Mouse (Mus musculus) G1E-ER4 (cell line): ENCODE data around the gene Cul4b. TPM values are rescaled to one million over a fixed set of nuclear protein-coding genes. Genes with fewer than 3 reads are reported as not detected.
A peak's percentile ranks its signal among the peaks of the same experiment; 100 is the strongest.

ENCODE experiments used
- GATA1 ChIP-seq: IDR thresholded peaks from one replicate; pipeline ENCODE4 v1.8.0; 2012; ENCODE audit warnings: low read length, inconsistent platforms
- polyA plus RNA-seq: library from polyadenylated mRNA; stranded (reverse); fragments of >175 nt; gene quantifications from 2 replicates; pipeline ENCODE4 v1.2.3, GENCODE M21; 2012

Cul4b gene
- polyA plus RNA-seq: 7.6 and 9.9 TPM in 2 replicates

DNA sequence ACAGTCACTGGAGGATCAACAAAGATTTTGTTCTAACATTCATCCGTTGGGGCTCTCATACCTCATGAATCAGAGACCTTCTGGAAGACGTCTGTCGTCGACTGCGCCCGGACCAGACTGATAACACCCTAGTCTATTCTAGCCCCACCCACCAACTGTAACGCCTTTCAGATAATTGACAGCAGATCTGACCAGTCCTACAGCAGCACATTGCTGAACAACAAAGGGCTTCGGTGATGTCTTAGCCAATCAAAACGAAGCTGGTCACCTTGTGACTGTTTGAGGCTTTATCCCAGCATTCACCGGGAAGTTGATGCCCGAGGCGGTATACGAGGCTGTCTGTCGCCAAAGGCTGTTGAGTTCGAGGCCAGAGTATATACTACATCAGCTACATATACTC lies at the start of gene Cul4b:
Gene Cul4b (minus strand): TSS at position 119 of the 400 bp plus-strand sequence.
- no peak for TF ChIP-seq GATA1

- no peak for TF ChIP-seq GATA1
Measured at GRCm38 (mm10) chrX:38600995-38601369, 25.0 kb upstream of the Cul4b start.

GRCm38 (mm10) chrX:38600177-38600994 lies 24.4 kb upstream of the Cul4b start, which contains the start of gene Mcts1:
Gene Mcts1 (plus strand): TSS chrX:38600578.
- TF ChIP-seq GATA1: no peak

- no peak for TF ChIP-seq GATA1
Measured at GRCm38 (mm10) chrX:38593180-38593889, 17.3 kb upstream of the Cul4b start.

GRCm38 (mm10) chrX:38591749-38592148 lies 15.8 kb upstream of the Cul4b start:
- peak; percentile 81 for TF ChIP-seq GATA1

DNA sequence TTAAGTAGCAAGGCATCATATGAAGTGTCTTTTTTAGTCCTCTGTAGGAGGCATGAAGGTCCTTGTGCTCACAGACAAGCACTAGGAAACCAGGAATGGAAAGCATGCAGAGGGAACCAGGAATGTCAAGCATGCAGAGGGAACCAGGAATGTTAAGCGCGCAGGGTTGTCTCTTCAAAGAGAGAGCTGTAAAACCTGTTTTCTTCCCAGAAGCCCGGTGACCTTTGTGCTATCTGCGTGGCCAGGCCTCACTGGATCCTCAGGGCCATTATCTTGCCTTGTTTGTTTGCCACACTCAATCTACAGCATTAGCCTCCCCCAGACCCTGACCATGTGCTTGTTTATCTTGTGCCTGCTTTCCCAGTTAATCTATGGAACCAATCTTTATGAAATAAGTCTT lies 13.8 kb upstream of the Cul4b start:
- TF ChIP-seq GATA1: no peak

GRCm38 (mm10) chrX:38583261-38583660 lies 7.3 kb upstream of the Cul4b start:
- TF ChIP-seq GATA1: no peak

DNA sequence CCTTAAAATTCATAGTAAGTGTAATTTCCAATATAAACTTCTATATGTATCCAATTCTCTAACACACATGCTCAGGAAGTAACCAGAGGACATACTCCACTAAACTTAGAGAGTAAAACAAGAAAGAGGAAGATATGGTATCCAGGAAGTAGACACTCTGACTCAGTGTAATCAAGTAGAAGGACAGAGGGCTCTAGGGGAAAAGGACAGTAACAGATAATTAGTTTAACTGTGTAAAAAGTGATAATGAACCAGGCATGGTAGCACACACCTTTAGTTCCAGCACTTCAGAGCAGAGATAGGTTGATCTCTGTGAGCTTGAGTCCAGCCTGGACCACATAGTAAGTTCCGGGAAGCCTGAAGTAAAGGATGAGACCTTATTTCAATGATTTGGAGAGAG lies 5.1 kb upstream of the Cul4b start:
- TF ChIP-seq GATA1: no peak

DNA sequence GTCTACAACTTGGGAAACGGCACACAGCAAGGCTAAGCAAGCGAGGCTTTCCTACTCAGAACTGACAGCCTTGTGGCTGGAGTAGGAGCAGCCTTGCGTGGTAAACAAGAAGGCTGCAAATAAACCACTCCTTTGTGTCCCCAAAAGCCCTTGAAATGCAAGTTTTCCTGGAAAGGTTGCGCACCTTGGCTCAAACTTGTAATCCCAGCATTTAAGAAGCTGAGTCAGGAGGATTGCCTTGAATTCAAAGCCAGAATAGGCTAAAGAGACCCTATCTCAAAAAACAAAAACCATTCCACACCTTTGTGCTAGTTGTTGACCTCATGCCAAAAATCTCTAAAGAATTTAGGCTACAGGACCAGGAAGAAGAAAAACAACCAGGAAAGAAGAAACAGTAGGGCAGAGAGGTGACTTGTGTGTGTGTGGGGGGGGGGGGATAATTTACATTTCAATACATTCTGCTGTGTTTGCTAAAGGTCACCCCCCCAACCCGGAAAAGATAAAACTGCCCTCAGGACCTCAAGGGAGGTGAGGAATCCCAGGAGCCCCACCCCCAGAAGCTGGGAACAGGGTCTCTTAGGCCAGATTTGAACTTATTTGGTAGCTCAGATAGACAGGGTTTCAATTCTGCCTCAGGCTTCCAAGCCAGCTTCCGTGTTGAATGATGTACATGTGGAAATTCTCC lies 9.3 kb downstream of the Cul4b start:
- no peak for TF ChIP-seq GATA1

DNA sequence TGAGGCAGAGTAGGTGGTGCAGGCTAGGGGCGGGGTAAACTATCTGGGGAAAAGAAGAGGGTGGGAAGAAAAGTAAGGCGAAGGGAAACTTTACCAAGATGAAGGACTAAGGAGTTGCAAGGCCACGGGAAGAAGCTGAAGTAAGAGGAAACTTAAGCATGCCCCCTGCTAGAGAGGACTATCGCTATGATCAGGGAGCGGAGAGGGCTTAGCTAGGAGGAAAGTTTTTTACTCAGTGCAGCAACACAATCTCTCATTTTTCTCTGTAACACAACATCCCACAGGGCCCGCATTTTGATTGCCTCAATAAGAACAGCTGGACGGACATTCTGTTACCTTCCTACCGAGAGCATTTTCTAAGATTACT lies 10.8 kb downstream of the Cul4b start:
- TF ChIP-seq GATA1: no peak

DNA sequence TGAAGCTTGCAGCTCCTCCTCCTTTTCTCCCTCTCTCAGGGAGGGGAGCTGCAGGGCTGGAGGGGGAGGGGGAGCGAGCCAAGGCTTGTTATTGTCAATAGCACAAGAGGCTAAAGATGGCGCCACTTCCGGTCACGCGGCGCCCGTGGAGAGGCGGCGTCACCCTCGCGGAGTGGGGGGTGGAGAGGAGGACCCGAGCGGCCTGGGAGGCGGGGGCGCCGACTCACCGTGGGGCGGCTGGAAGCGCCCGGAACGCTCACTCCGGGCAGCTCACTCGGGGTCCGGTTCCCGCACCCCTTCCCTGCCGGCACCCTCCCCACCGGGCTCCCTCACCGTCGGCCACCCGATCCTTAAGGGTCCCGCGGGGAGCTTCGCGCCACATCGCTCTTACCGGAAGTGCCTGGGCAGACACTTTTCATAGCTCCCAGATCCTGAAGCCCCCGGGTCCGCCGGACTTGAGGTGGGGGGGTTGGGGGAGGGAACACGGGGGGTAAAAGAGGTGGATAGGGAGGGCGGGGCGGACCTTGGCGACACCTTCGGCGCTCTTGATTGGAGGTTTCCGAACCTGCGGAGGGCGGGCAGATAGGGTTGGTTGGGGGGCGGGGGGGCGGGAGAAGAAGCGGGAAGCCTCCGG lies 11.3 kb downstream of the Cul4b start:
- TF ChIP-seq GATA1: no peak

GRCm38 (mm10) chrX:38563941-38564541 lies 12.0 kb downstream of the Cul4b start:
- TF ChIP-seq GATA1: no peak

- no peak for TF ChIP-seq GATA1
Measured at GRCm38 (mm10) chrX:38553255-38553654, 22.7 kb downstream of the Cul4b start.

GRCm38 (mm10) chrX:38514556-38514955 lies 61.4 kb downstream of the Cul4b start:
- TF ChIP-seq GATA1: no peak

GRCm38 (mm10) chrX:38504846-38505245 lies 71.2 kb downstream of the Cul4b start:
- TF ChIP-seq GATA1: no peak

Other genes with a start within 250 kb of the Cul4b start
- 5.8 and 8.4 TPM in 2 replicates for gene Lamp2, start 119.7 kb downstream of the Cul4b start, polyA plus RNA-seq
- gene Mcts1, start 24.4 kb upstream of the Cul4b start, polyA plus RNA-seq: 0.43 and 1.4 TPM in 2 replicates
- gene C1galt1c1, start 58.9 kb upstream of the Cul4b start, polyA plus RNA-seq: 0.25 and 0.28 TPM in 2 replicates
- gene 6030498E09Rik, start 196.5 kb upstream of the Cul4b start, polyA plus RNA-seq: not detected in 2 replicates